Mouse (Mus musculus): Measurements from ENCODE around the gene Tnfaip1.
"Not testable (repeated sequence)": the region's sequence is repeated elsewhere in the genome, so short reads cannot be mapped to it uniquely, and the experiment has no call there.

Gene Tnfaip1

DNA sequence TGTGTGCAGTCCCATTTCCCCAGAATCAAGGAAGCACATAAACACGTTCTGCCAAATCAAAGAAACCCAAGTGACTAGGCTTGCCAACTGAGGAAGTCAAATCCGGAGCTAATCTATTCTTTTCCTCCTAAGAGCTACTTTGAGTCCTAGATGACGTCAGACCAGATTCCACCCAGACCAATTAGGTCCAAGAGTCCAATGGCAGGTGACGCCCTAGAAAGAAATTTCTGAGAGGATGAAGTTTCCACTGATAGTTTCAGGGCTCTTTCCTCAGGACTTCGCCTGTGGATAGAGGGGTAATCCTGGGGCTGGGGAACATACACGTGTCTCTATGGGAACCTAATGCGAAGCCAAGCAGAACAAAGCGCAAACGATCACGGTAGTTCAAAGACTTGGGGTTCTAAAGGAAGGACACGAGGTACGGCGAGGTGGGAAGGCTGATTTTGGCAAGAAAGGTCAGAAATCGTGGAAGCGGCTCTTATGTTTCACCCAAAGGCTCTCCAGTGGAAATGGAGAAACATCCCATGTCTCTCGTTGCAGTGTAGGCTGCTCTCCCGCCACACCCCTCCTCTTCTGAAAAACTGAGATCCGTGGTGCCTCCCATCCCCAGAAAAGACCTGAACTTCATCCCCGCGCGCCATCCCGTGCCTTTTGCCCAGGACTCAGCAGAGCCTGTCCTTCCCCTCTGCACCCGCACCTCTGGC is 604 bp downstream of the Tnfaip1 start:
- no peak for DNase-seq

DNA sequence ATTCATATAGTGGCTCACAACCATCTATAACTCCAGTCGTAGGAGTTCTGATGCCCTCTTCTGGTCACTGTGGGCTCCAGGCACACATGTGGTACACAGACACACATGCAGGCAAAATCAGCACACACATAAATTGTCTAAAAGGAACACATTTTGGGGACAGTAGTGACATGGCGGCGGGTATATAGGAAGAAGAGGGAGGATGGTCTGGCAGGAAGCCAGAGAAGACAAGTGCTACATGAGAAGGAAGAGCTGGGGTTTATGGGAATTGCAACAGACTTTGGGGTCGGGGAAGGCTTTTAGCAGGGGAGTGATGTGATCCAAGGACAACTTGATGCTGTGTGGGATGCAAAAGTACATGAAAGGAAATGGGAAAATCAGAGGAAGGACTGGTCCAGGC is 1.6 kb downstream of the Tnfaip1 start:
- no peak for DNase-seq

DNA sequence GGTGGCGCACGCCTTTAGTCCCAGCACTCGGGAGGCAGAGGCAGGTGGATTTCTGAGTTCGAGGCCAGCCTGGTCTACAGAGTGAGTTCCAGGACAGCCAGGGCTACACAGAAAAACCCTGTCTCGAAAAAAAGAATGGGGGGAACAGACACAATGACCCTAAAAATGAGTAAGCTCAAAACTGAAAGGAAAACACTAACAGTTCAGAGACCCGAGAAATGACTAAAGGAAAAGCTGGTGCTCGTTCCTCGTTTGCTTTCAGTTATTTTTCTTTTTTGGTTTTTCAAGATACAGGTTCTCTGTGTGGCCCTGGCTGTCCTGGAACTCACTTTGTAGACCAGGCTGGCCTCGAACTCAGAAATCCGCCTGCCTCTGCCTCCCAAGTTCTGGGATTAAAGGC is 4.6 kb downstream of the Tnfaip1 start:
- not testable (repeated sequence) for DNase-seq

DNA sequence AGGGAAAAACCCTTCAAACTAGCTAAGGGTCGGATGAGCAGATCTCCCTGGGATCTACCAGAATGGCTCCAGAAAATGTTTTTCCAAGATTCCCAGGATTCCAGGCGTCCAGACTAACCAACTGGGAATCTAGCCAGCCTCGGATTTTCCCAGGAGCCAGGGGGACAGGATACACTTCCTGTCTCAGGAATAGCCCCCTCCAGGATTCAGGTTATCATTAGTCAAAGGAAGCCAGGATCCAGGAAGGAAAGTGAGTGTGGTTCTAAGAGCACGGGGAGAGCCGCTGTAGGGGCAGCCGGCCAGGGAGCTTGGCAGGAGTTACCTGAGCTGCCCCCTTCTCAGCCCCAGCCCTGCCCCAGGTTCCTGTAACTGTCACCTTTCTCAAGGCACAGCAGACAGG is 5.1 kb downstream of the Tnfaip1 start:
- DNase-seq = no peak

DNA sequence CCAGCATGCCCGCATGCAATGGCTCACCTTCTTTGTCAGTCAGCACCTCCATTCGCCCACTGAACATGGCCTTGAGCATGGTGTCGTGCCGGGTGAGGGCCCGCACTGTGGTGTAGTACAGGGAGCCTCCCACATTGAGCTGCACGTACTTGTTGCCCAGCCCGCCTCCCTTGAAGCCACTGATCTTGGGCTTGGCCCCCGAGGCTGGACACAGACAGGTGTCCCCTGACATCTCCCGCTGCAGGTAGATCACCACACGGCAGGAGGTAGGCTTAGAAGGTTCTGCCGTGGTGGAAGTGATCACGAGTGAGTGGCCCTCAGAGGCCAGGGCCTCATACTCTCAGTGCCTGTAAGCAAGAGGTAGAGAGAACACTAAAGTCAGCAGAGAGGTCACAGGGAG is 6.1 kb downstream of the Tnfaip1 start:
- DNase-seq = no peak

DNA sequence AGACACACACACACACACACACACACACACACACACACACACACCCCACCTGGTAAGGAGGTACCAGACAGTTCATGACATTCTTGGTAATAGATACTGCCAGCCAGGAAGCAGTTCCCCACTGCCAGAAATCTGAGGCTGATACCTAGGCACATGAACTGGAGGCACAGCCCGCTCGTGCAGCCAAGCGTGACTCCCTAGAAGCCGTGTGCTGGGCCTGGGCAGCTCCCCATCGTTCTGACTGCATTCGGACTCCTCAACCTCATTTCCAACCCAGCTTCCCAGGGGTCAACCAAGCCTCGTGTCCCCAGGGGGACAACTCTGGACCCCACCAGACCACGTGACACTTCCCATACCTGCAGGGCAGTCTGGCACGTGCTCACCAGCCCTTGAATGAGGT is 7.4 kb downstream of the Tnfaip1 start:
- DNase-seq = no peak

DNA sequence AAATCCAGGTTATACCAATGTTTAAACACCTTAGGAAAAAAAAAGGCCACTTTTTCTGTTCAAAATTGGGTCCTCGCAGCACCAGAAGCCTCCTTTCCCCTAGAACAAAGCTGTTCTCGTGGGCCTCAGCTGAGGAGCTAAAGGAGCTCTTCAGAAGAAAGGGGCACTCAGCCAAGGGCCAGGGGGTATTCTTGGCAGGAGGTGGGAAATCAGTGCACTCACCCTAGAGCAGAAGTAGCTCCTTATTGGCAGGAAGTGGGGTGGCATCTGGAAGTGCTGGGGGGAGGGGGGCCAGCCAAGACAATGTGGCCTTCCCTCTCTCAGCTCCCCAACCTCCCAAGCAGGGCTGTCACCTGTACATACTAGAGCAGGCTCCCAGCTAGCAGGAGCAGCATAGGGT is 11.3 kb downstream of the Tnfaip1 start:
- no peak for DNase-seq

DNA sequence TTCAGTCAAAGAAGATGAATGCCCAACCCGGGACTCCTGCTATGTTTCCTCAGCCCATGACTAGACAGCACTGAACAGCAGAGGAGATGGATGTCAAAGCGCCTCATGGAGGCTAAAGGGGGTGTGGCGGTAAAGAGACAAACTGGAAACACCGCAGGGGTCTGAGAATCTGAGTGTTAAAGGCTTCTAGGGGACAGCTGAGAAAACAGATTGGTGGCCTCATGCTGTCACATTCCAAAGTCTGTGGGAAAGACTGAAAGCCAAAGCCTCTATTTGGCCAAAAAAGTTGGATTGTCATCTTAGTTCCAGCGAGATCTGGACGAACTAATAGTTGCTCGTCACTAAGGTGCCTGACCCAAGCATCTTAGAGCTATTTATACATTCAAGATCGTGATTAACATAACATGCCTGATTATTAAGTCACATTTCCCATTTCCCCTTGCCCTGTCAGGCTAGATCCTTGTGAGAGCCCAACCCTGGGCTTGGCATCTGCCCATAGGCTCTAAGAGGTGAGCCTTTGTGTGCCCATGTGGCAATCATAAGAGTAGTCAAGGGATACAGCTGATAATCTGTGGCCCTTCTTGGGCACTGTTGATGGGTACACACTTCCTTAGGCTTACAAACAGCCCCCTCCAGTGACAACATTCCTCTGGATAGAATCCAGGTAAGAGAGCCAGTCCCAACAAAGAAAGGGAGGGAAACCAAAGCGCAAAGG is 12.7 kb downstream of the Tnfaip1 start:
- DNase-seq = no peak

DNA sequence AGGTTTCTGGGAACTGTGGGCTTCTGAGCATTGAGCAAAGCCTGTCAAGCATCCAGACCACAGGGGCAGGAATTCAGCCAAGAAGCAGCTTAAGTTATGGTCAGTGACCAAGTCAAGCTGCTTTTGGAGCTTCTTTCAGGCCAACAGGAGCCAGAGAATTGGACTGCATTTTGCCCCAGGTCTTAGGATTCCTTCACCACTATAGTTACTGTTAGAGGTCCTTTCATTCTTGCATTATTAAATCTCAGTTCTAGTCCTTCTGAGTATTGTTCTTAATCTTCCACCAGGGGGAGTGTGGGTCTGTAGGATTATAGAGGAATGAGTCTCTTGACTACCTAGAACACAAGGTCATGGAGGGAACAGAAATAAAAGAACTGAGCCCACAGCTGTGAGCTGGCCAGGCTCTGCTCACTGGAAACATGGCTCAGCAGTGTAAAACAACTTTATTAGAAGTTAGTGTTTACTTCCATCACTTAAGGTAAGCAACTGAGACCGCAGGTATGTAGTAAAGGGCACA is 13.6 kb downstream of the Tnfaip1 start:
- DNase-seq = no peak

DNA sequence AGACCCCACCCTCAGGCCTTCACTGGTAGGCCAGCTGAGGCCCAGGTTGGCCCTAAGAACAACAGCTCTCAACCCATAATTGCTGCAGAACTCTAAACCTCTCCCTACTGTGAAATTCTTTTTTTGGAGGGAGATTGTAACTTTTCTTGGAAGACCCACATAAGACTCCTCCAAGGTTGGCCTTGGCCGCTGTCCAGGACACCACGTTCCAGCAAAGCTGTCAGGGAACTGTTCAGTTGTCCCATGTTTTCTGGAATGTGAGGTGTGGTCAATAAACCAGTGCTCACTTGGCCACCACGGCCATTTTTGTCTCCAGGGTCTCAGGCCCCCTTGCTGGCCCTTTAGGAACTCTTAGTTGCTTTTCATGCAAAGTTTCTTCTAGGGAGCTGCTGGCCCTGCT is 14.3 kb downstream of the Tnfaip1 start:
- DNase-seq = no peak

DNA sequence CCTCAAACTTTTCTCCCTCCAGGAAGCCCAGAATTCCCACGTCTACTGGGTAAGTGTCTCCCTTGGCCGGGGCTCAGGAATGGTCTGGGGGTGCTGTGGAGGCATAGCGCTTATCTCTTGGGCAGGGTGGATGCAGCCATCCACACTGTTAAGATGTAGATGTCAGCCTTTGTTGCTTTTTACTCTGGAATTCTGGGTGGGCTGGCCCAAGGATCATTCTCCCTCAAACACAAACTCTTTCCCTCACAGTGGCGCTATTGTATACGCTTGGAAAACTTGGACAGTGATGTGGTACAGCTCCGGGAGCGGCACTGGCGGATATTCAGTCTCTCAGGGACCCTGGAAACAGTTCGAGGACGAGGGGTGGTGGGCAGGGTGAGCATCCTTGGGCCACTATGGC is 17.2 kb downstream of the Tnfaip1 start:
- no peak for DNase-seq

DNA sequence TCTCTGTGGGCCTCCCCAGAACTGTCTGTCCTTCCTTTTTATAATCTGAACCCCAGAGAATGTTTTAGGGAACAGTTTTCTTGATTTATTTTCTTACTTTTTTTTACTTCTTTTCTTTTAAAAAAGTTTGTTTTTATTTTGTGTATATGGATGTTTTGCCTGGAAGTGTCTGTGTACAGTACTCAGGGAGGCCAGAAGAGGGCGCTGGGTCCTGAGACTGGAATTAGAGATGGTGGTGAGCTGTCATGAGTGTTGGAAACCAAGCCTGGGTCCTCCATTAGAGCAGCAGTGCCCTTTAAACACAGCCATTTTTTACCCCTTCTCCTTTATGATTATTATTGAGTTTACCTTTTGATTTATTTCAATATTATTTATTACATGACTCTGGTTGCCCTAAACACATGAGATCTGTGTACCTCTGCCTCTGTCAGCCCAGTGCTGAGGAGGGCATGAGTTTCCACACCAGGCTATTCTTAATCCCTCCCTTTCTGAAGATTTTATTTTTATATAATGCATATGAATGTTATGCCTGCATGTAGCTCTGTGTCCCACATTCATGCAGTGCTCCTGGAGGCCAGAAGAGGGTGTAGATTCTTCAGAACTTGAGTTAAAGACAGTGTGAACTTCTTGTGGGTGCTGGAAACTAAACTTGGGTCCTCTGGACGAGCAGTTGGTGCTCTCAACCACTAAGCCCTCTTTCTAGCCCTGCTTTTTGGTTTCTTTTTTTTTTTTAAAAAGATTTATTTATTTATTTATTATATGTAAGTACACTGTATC is 20.4 kb downstream of the Tnfaip1 start:
- DNase-seq = no peak

DNA sequence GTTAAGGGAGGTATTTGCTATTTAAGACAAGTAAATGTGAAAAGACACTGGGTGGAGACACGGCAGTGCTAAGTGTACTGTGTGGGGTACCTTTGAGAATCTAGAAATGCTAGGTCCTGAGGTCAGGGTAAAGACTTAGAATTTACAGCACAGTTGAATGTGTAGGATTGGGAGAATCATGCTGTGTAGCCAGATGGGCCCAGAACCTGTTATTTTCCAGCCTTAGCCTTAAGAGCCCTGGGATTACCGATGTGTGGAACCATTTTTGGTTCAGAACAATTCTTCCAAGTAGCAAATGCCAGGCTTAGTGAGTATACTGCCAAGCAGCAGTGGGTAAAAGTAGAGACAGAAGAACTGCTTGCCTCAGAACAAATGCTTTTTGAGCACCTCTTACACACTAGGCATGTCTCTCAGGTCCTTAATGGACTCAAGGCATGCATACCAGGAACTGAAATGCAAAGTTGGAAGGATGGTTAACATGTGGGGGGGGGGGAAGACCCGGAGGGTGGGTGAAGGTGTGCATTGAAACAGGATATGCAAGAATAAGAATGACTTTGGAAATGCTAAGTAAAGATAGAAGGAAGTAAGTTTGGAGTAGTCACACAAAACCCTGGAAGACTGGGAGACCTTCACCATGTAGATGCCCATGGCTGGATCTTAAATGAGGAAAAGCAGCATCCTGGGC is 22.9 kb downstream of the Tnfaip1 start:
- DNase-seq = no peak

DNA sequence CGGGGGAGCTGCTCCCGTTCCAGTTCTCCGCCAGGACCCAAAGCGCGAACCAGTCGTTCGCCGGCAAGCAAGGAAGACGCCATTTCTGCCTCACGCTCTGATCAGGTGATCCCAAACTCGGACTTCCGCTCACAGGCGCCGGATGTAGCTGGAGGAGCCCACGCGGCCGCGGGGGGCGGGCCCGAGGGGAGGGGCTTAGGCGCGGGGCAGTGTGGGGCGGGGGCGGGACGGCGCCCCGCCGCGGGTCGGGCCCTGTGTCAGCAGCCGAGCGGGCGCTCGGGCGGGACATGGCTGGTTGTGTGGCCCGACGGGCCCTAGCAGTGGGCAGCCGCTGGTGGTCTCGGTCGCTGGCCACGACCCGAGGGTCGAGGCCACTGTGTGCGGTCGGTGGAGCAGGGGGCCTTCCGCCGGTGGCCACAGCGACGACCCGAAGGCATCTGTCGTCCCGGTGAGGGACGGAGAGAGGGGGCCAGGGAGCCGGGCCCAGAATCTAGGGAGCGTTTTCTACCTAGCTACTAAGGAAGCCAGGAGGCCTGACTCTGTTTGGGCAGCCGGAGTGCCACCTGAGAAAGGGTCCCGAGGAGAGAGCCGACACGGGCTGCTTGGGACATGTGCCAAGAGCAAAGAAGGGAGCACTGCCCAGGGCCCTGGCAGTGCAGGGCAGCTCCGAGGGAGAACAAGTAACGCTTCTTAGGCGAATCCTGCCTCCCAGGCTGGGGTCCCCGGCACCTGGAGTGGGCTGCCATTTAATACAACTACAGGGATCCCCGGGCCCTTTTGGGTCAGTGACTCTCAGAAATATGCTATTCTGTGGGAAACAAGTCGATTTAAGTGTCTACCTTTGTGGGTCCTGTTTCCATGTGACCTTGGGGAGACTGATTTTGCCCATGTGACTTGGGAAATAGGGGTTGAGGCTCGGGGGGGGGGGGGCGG is 23.8 kb downstream of the Tnfaip1 start, which contains the start of the genes Tmem199 and Poldip2:
TSS of gene Tmem199 (minus strand) at position 148 of the 933 bp plus-strand sequence.
TSS of gene Poldip2 (plus strand) at position 169 of the 933 bp plus-strand sequence.
- peak; percentile 89 to 91 for DNase-seq

DNA sequence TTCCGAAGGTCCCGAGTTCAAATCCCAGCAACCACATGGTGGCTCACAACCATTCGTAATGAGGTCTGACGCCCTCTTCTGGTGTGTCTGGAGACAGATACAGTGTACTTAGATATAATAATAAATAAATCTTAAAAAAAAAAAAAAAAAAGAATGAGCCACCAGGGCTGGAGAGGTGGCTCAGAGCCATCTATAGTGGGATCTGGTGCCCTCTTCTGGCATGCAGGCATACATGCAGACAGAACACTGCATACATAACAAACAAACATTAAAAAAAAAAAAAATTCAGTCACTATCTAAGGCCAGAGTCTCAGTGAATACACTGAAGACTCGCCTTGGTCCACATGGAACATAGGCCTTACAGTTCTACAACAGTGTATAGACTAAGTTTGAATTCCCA is 27.0 kb downstream of the Tnfaip1 start:
- DNase-seq = no peak

DNA sequence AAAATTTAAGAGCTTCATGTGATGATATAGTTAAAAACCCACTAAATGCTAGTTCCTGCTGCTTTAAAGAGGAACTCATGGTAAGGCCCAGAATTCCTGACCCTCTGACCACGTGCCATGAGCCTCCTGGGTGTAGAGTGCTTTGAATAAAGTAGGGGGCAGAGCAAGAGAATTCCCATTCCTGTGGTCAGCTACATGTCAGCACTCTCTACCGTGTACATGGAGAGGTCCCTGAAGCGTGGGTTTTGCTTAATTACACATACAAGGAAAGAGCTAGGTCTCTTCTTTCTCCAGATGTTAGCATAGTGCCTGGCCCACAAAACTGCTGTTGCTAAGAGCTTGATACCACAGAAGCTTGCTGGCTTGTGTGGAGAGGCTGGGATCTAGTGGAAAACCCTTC is 30.7 kb downstream of the Tnfaip1 start:
- no peak for DNase-seq

DNA sequence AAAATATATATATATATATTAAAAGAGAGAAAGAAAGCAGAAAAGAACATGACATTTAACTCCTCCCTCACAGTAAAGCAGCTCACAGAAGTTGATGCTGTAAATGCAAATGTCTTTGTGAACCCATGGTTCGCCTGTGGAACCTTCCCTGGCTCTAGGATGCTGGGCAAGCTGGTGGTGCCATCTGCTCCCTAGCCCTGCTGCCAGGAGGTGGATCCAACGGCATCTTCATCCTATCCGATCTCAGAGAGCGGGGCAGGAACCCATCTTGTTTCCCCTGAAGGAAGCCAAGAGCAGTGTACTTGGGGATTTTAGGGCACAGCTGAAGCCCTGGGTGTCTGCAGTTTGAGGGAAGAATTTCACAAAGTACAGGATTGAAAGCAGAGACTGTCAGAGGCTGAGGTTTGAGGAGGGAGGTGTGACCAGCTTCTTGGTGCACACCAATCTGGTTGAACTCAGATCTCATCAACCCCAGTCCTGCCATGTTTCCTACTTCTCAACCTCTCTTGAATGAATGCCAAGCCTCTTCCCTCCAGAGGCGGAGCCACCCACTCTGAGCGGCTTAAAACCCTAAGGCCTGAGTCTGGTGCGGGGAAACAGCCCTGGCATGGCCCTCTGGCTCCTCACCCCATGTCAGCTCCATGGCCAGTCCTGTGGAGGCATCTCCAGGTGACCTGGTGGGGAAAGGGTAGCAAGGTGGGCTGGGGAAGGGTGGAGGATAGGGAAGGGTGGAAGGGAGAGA is 33.1 kb downstream of the Tnfaip1 start, which contains the start of gene Sebox:
TSS of gene Sebox (plus strand) at position 539 of the 742 bp plus-strand sequence.
- peak; percentile 87 to 93 for DNase-seq

DNA sequence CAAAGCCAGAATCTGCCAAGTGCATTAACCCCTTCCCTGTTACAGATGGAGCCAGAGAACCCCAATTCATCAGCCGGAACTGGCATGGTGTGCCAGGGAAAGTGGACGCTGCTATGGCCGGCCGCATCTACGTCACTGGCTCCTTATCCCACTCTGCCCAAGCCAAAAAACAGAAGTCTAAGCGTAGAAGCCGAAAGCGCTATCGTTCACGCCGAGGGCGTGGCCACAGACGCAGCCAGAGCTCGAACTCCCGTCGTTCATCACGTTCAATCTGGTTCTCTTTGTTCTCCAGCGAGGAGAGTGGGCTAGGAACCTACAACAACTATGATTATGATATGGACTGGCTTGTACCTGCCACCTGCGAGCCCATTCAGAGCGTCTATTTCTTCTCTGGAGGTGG is 34.6 kb downstream of the Tnfaip1 start:
- no peak for DNase-seq

DNA sequence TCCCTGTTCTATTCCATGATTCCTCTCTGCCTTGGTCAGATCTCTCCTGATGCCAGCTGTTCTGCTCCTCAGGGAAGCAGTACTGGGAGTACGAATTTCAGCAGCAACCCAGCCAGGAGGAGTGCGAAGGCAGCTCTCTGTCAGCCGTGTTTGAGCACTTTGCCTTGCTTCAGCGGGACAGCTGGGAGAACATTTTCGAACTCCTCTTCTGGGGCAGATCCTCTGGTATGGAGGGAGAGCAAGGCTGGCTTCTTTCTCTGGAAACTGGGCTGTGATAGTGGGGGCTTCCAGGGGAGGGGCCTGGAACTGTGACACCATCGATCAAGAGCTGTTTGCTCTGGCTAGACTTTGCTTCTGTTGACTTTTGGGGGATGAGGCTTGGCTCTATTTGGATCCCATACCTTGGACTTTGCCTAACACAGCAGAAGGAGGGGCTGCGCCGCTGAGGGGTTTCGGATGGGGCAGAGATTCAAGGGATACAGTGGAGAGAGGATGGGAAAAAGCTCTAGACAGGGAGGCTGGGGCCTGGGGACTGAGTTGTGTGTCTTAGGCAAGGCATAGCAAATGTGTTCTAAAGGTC is 35.4 kb downstream of the Tnfaip1 start:
- DNase-seq = no peak

DNA sequence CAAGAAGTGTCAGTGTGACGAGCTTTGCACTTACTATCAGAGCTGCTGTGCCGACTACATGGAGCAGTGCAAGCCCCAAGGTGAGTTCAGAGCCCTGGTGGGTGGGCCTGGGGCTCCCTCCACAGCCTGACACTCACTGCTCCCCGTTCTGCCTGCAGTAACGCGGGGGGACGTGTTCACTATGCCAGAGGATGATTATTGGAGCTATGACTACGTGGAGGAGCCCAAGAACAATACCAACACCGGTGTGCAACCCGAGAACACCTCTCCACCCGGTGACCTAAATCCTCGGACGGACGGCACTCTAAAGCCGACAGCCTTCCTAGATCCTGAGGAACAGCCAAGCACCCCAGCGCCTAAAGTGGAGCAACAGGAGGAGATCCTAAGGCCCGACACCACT is 36.6 kb downstream of the Tnfaip1 start:
- DNase-seq = no peak

DNA sequence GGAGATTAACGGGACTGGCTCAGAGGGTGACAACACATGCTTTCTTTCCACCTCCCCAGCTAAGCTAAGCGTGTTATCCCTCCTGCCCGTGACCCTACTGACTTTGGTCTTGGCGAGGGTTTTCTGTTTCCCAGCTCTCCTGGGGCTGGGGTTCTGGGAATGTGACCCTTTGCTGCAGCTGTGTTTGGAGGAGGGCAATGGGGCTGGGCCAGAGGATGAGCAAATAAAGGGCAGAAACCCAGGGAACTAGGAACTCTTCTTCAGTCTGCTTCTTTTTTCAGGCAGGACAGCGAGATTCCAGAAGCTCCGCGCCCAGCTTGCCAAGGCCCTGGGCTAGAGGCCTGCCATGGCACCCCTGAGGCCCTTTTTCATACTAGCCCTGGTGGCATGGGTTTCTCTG is 37.1 kb downstream of the Tnfaip1 start, which contains the start of gene Vtn:
TSS of gene Vtn (plus strand) at position 88 of the 400 bp plus-strand sequence.
- no peak for DNase-seq
